Mouse (Mus musculus) megakaryocyte, embryonic 14.5 days (primary cell): ENCODE data around the gene Ankfn1.

Experiments used
- FLI1 ChIP-seq: IDR thresholded peaks from 2 replicates; pipeline ENCODE4 v1.6.1; 2012; ENCODE audit warnings: low read length, inconsistent platforms, mixed read lengths
- GATA1 ChIP-seq: IDR thresholded peaks from 3 replicates; pipeline ENCODE4 v1.6.1; 2012; ENCODE audit warnings: mixed read lengths, low read length, inconsistent platforms, borderline replicate concordance

GRCm38 (mm10) chr11:89455647-89456231 lies 321.7 kb downstream of the Ankfn1 start:
- TF ChIP-seq GATA1, result no peak
- TF ChIP-seq FLI1, result no peak
